Mouse (Mus musculus) CH12.LX (cell line): Measurements from ENCODE around the gene Dcst2.

Source experiments
- BHLHE40 ChIP-seq: IDR thresholded peaks from 2 replicates; pipeline ENCODE4 v1.6.1; 2011; ENCODE audit warnings: mild to moderate bottlenecking, low read depth, low read length, improper control_type of control experiment
- CTCF ChIP-seq, 2 experiments: IDR thresholded peaks in 1 of 2; conservative IDR thresholded peaks in 1 of 2; 2 replicates each; pipeline ENCODE4 v1.5.1; 2011 to 2012; ENCODE audit warnings: low read depth in 2 of 2, low read length in 2 of 2, improper control_type of control experiment in 1 of 2, inconsistent platforms in 1 of 2, mild to moderate bottlenecking in 1 of 2, moderate library complexity in 1 of 2
- MAFK ChIP-seq: IDR thresholded peaks from 2 replicates; pipeline ENCODE4 v1.6.1; 2011; ENCODE audit warnings: low read length, improper control_type of control experiment; ENCODE audit not compliant: insufficient replicate concordance
- MXI1 ChIP-seq: IDR thresholded peaks from 2 replicates; pipeline ENCODE4 v1.6.1; 2011; ENCODE audit warnings: mild to moderate bottlenecking, low read depth, low read length, improper control_type of control experiment
- PAX5 ChIP-seq: IDR thresholded peaks from 2 replicates; pipeline ENCODE4 v1.6.1; 2012; ENCODE audit warnings: low read length, inconsistent platforms, mixed read lengths
- POLR2A ChIP-seq: IDR thresholded peaks from 2 replicates; pipeline ENCODE4 v1.6.1; 2011; ENCODE audit warnings: low read depth, mild to moderate bottlenecking, improper control_type of control experiment, low read length
- POLR2AphosphoS2 ChIP-seq: IDR thresholded peaks from 2 replicates; pipeline ENCODE4 v1.6.1; 2011; ENCODE audit warnings: low read depth, low read length, improper control_type of control experiment
- USF2 ChIP-seq: conservative IDR thresholded peaks from 2 replicates; pipeline ENCODE4 v1.6.1; 2011; ENCODE audit warnings: low read depth, low read length, improper control_type of control experiment
- ZC3H11A ChIP-seq: IDR thresholded peaks from 2 replicates; pipeline ENCODE4 v1.6.1; 2012; ENCODE audit warnings: low read depth, mild to moderate bottlenecking, inconsistent platforms, low read length, improper control_type of control experiment

DNA sequence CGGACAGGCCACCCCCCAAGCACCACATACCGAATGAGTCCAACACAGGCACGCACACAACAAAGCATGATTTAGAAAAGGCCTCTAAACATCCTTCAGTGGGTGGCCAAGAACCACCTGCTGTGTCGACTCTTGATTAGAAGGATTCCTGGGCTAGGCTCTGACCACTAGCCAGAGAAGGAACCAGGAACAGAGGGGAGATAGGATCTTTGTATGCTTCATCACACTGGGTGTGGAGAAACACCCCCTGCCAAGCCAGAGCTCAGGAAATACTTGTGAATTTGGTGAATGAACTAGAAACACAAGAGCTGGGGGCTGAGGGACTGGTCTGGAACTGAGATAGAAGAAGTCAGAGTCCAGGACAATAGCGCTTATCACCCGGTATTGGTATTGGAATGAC is 25.2 kb upstream of the Dcst2 start:
- TF ChIP-seq MXI1 (no peak), BHLHE40 (no peak), POLR2A (no peak), ZC3H11A (no peak), CTCF (conservative IDR thresholded peaks at IDR 0.05 in 1 of 2, IDR thresholded peaks at IDR 0.05 in 1 of 2; ENCODE audit: low read depth in 2 of 2, low read length in 2 of 2) (no peak), PAX5 (no peak), MAFK (no peak), USF2 (no peak), POLR2AphosphoS2 (no peak)
